Mouse (Mus musculus) cerebellum, adult 9-10 months (tissue): ENCODE data around the gene Kif17.

Experiments
- DNase-seq: peaks from one replicate; pipeline ENCODE4 v3.0.0; 2022

Kif17 gene

GRCm38 (mm10) chr4:138261843-138262681 lies 11.8 kb downstream of the Kif17 start:
- peak; percentile 79 for DNase-seq

DNA sequence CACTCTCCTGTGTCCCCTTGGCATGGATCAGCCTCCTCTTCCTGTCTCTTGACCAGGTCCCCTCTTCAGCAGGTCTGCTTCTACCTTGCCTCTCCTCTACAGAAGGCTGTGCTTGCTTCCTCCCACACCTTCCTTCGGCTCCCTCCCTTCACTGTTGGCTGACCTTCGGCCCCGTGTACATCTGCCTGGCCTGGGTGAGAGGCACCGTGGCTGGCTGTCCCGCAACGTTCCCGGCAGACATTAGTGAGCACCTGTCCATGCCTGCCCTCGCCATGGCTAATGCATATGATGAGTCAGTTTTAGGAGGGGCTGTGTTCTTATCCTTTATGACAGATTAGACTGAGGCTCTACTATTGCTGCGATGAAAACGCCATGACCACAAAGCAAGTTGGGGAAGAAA lies 17.6 kb downstream of the Kif17 start:
- no peak for DNase-seq

DNA sequence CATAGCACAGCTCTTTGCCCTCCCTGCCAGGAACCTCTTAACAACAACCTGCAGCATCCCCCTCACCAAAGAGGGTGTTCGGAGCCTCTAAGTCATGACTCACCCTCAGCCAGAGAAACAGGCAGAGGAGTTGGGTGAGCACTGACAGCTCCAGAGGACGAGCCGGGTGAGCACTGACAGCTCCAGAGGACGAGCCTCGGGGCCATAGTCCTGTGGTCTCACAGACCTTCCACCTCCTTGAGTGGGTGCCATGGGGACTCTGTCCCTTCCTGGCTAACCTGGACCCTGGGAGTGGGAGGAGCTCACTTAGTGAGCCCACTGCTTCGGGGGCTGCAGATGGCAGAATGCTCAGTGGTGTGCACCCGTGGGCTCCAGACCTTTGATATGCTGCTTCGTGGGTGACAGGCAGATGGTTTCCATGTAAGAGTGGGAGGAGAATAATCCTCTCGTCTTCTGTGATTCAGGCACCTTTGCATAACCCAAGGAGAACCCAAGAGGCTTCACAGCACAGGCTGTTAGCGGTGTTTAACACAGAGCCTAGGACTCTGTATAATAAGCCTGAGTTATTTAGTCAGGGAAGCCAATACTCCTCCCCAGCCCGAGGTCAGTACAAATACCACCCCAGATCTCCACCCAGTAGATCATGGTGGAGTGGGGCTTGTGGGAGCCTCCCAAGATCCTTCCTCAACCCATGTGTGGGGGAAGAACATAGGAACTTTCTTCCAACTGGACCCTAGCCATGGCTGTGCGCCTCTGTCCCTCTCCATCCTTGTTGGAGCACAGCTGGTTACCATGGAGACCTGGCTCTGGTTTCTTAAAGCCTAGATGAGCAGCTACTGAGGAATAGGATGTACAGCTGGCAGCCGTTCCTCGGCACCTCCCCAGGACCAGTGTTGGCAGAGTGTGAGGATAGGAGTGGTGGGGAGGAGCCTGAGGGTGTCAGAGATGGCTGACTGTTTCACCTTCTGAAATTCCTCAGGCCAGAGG lies 22.1 kb downstream of the Kif17 start:
- DNase-seq = no peak

DNA sequence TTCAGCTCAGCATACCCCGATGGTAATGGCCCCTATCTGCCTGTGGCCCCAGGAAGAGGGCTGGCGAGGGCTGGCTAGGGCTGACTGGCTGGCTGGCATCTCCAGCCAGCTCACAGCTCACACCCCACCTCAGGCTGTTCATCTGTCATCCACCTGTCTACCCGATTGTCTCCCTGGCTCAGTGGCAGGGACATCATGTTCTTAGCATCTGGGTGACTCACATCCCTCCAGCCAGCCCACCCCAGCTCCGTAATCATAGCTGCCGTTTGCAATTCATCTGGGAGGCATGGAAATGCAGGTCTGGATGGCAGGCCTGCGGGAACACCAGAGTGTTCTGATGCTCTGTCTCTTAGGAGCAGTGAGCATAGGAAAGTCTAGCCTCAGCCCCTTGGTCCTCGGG lies 28.1 kb downstream of the Kif17 start:
- DNase-seq = no peak

DNA sequence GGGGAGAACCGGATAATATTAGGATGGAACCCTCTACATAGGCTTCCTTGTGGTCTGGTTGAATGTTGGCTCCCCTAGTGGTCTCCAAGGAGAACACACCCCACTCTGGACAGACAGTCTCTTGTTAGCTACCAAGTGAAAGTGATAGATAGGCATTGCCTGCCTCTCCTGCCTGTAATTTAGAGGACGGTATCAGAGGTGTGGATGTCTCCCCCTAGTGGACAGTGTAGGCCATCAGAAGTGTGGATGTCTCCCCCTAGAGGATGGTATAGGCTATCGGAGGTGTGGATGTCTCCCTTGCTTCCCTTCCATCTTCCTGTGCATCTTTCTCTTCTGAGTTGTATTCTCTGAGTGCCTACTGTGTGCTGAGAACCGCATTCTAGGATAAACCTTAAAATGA lies 32.6 kb downstream of the Kif17 start:
- peak; percentile 77 for DNase-seq

- no peak for DNase-seq
Observed at GRCm38 (mm10) chr4:138286411-138286810, 36.2 kb downstream of the Kif17 start.

DNA sequence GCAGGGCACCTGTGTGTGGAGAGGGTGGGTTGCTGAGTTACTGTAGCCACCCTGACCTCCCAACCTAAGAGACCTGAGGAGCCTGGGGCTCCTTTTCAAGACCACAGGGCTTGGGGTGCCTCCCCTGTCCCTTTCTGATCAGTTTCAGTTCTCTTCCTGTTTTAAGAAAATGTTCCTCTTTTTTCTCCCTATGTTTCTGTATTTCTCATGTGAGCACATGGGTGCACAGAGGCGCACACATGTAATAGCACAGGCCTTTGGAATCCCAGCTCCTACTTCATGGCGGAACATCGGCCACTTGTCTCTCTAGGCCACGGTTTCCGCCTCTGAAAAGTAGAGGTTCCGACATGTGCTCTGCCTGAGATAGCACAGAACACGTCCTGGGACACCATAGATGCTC lies 38.5 kb downstream of the Kif17 start:
- no peak for DNase-seq

DNA sequence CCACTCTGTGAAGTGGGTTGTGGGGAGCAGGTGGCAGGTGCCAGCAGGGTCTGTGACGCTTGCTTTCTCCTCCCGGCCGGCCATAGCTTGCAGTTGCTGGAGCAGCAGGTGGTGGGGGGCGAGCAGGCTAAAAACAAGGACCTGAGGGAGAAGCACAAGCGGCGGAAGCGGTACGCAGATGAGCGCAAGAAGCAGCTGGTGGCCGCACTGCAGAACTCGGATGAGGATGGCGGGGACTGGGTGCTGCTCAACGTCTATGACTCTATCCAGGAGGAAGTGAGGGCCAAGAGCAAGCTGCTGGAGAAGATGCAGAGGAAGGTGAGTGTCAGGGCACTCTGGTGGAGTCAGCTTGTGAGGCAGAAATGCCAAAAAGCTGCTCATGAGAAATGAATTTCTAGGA lies 41.8 kb downstream of the Kif17 start:
- DNase-seq = no peak

- no peak for DNase-seq
Observed at GRCm38 (mm10) chr4:138293261-138293948, 43.2 kb downstream of the Kif17 start.

- DNase-seq = no peak
Observed at GRCm38 (mm10) chr4:138293949-138294550, 43.8 kb downstream of the Kif17 start.

DNA sequence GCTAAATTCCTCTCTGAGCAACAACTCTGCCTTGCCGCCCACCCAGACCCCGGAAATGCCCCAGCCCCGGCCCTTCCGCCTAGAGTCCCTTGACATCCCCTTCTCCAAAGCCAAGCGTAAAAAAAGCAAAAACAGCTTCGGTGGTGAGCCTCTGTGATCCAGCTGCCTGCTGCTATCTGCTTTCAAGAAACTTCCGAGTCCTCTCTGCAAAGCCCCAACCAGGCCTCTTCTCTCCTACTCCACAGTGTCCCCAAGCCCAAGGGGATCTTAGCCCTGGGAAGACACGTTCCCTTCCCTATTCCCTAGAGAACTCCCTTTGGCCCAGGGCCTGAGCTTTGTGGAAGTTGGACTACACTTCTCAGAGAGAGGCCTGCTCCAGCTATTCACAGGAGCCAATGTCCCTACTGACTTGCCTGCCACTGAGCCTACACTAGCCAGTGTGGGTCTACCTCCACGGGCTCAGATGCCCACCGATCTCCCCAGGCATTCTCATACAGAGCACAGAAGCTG lies 51.1 kb downstream of the Kif17 start:
- DNase-seq = peak; percentile 16

DNA sequence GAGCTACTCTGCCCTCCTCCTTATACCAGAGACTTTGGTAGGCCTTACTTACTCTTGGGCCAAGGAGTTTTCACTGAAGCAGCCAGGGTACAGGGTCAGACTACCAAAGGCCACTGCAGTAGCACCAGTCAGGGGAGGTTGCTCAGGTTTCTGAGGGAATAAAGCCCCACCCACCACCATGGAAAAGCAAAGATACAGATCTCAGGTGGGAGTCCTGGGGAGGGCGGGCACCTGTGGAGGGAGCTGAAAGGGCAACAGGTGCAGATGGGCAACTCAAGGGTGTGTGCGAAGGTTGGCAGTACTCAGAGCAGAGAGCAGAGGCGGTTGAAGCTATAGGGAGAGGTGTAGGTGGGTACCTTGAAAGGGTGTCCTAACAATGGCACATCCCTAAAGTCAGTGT lies 52.8 kb downstream of the Kif17 start:
- peak; percentile 19 for DNase-seq

DNA sequence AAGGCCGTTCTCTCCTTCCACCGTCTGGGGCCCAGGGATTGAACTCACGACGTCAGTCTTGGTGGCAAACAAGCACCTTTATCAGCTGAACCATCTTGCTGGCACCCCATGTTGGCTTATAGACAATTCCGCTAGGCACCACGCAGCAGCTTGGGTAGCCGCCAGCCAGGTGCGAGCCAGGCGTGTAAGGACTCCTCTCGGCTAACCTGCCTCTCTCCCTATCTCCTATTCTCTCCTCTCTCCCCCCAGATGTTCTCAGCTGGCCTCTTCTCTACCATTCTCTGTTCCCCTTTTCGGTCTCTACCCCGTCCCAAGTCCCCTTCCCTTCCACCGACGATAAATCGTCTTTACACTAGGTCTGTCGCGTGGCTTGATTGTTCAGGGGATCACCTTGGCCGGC lies 53.5 kb downstream of the Kif17 start:
- peak; percentile 47 for DNase-seq

DNA sequence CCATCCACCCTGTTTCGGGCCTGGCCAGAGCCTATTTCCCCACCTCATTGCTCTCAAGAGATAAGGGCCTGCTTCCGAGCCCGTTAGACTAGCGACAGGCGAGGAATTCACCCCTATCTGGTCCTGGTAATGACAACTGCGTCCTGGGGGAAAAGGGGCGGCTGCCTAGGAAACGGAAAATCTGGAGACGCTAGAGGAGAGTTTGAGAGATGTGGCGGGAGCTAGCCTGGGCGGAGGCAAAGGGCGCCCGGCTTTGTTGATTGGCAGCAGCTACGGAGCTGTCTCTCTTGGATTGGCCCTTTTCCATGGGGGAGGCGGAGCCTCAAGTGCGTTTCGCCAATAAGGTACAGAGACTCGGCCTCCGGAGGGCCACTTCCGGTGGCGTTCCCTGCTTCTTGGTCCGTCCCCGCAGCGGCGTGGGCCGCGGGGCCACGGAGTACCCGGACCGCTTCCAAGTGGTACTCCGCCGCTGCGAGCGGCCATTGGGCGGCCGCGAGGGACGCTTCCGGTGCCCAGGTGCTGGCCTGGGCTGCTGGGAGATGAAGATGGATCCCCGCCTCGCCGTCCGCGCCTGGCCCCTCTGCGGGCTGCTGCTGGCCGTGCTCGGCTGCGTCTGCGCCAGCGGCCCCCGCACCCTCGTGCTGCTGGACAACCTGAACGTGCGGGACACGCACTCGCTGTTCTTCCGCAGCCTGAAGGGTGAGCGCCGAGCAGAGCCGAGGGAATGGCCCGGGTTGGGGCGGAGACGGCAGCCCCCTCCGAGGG lies 54.3 kb downstream of the Kif17 start, which contains the start of gene Ddost:
Ddost (plus strand) TSS at position 391 of the 765 bp plus-strand sequence.
- DNase-seq = peak; percentile 100

DNA sequence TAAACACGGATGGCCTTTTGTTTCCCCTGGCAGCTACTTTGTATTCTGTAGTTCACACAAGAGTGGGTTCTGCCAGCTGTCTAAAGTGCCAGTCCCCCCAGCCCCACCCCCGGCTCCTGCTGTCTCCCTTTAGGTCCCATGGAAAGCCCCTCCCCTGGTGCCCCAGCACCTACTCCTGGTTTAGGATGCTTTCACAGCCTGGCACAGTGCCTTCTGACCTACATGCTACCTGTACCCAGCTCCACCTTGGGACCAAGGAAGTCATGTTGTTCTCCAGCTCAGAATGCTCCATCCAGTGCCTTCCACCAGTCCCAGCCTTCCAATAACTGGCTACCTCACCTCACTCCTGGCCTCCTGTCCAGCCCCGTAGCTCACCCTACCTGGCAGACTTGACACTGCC lies 56.8 kb downstream of the Kif17 start:
- DNase-seq = peak; percentile 26

DNA sequence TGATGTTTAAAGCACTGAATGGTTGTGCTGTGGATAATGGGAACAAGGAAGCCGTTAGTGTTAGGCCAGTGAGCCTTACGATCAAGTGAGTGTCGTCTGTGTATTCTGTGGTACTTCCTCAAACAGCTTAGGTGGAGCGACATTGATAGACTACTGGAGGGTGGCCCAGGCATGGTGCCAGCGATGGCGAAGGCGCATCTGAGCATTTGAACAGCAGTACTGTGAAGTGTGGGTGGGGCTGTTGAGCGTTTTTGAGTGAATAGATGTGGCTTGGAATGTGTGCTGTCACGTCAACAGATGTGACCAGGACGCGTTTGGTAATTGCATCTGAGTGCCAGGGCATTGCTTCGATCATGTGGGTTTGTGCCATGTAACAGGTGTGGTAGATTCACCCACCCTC lies 57.5 kb downstream of the Kif17 start:
- DNase-seq = peak; percentile 30

GRCm38 (mm10) chr4:138310311-138310910 lies 60.2 kb downstream of the Kif17 start:
- peak; percentile 20 for DNase-seq

GRCm38 (mm10) chr4:138311595-138311994 lies 61.4 kb downstream of the Kif17 start:
- peak; percentile 69 for DNase-seq

DNA sequence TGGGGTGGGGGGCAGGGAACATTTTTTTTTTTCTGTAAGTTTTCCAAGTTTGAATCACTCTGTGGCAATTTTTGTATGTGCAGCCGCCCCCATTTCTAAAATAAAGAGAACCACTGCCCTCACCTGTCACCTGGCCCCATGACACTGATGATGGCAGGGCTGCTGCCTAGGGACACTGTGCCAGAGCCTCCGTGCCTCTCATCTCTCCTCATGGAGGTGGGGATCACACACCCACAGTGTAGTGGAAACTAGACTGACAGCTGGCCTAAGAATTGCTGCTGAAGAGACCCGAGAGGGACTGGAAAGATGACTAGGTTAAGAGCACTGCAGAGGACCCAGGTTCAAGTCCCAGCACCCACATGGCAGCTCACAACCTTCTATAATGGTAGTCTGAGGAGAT lies 61.9 kb downstream of the Kif17 start:
- DNase-seq = no peak

- no peak for DNase-seq
Observed at GRCm38 (mm10) chr4:138313021-138313420, 62.8 kb downstream of the Kif17 start.

DNA sequence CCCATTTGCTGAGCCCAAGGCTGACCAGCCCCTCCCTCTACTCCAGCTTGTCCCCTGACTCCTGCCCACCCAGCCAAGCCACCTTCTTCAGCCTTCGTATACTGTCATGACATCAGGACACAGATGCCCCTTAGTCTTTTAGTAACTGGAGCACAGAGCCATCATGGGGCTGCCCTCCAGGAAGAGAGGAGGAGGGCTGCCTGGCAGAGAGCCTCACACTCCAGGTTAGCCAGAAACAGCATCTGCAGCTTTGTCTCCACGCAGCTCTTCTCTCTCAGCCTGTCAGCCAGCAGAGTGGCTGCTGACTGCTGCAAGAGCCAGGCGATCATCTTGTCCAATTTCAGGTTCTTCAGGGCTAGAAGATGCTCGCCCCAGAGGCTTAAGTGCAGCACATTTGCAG lies 63.6 kb downstream of the Kif17 start:
- peak; percentile 14 for DNase-seq
